Mouse (Mus musculus): ENCODE results near the gene Aldh5a1. TPM values are rescaled to one million over a fixed set of nuclear protein-coding genes. Genes with fewer than 3 reads are reported as not detected.
A peak's percentile ranks its signal among the peaks of the same experiment; 100 is the strongest.

Gene Aldh5a1
- total and polyA plus RNA-seq, 3 experiments = 9.6 to 28.7 (median 26.7) TPM

DNA sequence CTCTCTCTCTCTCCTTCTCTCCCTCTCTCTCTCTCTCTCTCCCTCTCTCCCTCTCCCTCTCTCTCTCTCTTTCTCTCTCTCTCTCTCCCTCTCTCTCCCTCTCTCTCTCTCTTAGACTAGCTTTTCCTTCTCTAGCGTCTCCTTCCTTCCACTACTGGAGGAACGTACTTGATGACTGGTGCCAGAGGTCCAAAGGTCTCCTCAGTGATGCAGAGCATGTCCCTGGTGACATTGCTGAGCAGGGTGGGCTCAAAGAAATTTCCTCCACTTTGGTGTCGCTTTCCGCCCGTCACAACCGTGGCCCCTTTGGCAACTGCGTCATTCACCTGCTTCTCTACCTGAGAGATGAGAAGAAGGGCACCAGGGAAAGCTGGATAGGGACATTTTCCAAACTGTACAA lies 23.9 kb downstream of the Aldh5a1 start:
- intact Hi-C loops (cut with DNase I) = no loop called here
- WGBS = 84% methylated on average over 7 of the region's 7 CpGs
- Histone ChIP-seq H3K4me1 (ENCODE audit: control insufficient read depth, insufficient read depth, low read length) (peaks cover 2% of the 10 kb centered on the region; the same call in 1 of the 2 replicates), H3K27me3 (ENCODE audit: control insufficient read depth, insufficient read depth, low read length) (no peaks in the 10 kb centered on the region), H3K4me3 (no peak overlapping the region), H3K36me3 (ENCODE audit: control insufficient read depth, insufficient read depth, low read length) (peaks cover 3% of the 10 kb centered on the region; the same call in 1 of the 2 replicates), H3K9ac (ENCODE audit: low read depth, low read length) (no peak overlapping the region), H3K79me2 (replicated peaks; ENCODE audit: control insufficient read depth, insufficient read depth, low read length) (no peaks in the 10 kb centered on the region), H3K27ac (no peak overlapping the region)
- TF ChIP-seq POLR2A (IDR thresholded peaks at IDR 0.05; ENCODE audit: insufficient read depth, low read depth, low read length) = no peak
- no peak for TF ChIP-seq EP300 (IDR thresholded peaks at IDR 0.05; ENCODE audit: insufficient read depth, low read depth, low read length)
- no peak for TF ChIP-seq CTCF (IDR thresholded peaks at IDR 0.05)
- DNase-seq = no peak

DNA sequence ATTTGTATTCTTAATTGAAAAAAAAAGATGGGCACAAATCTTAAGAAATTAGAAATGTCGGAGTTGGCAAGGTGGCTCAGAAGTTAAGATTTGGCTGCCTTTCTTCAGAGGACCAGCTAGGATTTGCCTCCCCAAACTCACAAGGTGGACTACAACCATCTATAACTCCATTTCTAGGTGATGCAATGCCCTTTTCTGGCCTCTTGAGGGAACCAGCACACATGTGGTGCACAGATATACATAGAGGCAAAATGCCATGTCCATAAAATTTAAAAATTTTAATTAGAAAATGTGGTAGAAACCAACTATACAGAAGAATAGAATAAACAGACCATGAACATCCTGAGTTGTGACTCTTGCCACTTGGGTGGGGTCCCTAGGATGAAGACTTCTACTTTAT lies 28.3 kb downstream of the Aldh5a1 start:
- no peaks in the 10 kb centered on the region for H3K4me1 ChIP-seq (ENCODE audit: control insufficient read depth, insufficient read depth, low read length)
- no peak overlapping the region for H3K4me3 ChIP-seq
- no peaks in the 10 kb centered on the region for H3K79me2 ChIP-seq (replicated peaks; ENCODE audit: control insufficient read depth, insufficient read depth, low read length)
- H3K36me3 ChIP-seq (ENCODE audit: control insufficient read depth, insufficient read depth, low read length) = no peaks in the 10 kb centered on the region
- H3K27ac ChIP-seq = no peak overlapping the region
- no peak for DNase-seq
- 89% methylated on average over 1 of the region's 1 CpGs for WGBS
- H3K27me3 ChIP-seq (ENCODE audit: control insufficient read depth, insufficient read depth, low read length) = no peaks in the 10 kb centered on the region
- no peak for TF ChIP-seq EP300 (IDR thresholded peaks at IDR 0.05; ENCODE audit: insufficient read depth, low read depth, low read length)
- TF ChIP-seq POLR2A (IDR thresholded peaks at IDR 0.05; ENCODE audit: insufficient read depth, low read depth, low read length) = no peak
- peak; percentile 26 for TF ChIP-seq CTCF (IDR thresholded peaks at IDR 0.05)
- no peak overlapping the region for H3K9ac ChIP-seq (ENCODE audit: low read depth, low read length)
- intact Hi-C loops (cut with DNase I) = no loop called here

DNA sequence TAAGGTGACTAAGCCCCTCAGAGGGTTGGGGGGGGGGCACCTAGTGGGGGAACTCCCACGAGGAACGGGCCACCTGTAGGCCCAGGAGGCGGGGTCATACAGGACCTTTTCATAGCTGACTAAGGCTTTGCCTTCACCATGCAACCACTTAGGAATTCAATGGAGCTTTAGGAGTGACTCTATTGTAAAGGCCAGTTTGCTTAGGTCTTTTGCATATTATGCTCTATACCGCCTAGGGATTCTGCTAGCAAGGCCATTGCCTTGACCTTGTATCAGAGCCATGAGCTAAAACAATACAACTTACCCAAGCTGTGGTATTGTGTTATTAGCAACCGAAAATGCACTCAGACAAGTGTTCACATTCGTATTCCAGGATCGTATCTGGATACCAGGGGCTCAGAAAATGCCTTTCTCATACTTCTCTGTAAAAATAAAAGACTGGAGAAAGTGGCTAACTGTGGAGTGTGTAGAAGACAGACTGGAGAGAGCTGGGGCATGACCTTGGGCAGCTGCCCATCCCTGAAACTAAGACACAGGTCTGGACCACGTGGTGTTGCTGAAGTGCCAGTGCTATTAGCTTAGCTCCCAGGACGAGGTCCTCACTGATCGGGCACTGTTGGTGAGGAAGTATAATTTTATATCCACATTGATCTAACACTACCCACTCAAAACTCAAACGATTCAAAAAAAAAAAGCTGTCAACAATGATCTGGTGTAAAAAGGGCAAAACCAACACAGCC lies 30.5 kb downstream of the Aldh5a1 start:
- Histone ChIP-seq H3K4me1 (ENCODE audit: control insufficient read depth, insufficient read depth, low read length) (no peaks in the 10 kb centered on the region), H3K9ac (ENCODE audit: low read depth, low read length) (no peak overlapping the region), H3K4me3 (no peak overlapping the region), H3K27ac (no peak overlapping the region), H3K27me3 (ENCODE audit: control insufficient read depth, insufficient read depth, low read length) (no peaks in the 10 kb centered on the region), H3K36me3 (ENCODE audit: control insufficient read depth, insufficient read depth, low read length) (no peaks in the 10 kb centered on the region), H3K79me2 (replicated peaks; ENCODE audit: control insufficient read depth, insufficient read depth, low read length) (no peaks in the 10 kb centered on the region)
- DNase-seq = no peak
- 78% methylated on average over 11 of the region's 11 CpGs for WGBS
- intact Hi-C loops (cut with DNase I) = no loop called here
- no peak for TF ChIP-seq CTCF (IDR thresholded peaks at IDR 0.05)
- no peak for TF ChIP-seq EP300 (IDR thresholded peaks at IDR 0.05; ENCODE audit: insufficient read depth, low read depth, low read length)
- TF ChIP-seq POLR2A (IDR thresholded peaks at IDR 0.05; ENCODE audit: insufficient read depth, low read depth, low read length) = no peak

DNA sequence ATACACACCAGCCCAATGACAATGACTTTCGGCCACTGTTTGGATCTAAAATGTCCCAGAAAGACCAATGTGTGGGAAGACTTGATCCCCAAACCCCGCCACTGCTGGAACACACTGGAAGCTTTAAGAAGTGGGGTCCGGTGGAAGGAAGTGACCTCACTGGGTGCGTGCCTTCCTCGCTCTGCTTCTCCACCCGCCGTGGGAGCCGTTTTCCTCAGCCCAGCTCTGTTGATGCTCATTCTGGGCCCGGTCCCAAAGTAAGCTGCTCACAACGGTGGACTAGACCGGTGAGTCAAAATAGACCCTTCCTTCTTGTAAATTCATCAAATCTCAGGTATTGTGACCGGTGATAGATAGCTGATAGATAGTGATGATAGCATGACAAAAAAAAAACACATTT lies 32.0 kb downstream of the Aldh5a1 start:
- no peak overlapping the region for H3K27ac ChIP-seq
- H3K4me1 ChIP-seq (ENCODE audit: control insufficient read depth, insufficient read depth, low read length) = no peaks in the 10 kb centered on the region
- no peak overlapping the region for H3K4me3 ChIP-seq
- DNase-seq = no peak
- WGBS = 67% methylated on average over 12 of the region's 12 CpGs
- no peak overlapping the region for H3K9ac ChIP-seq (ENCODE audit: low read depth, low read length)
- no peaks in the 10 kb centered on the region for H3K27me3 ChIP-seq (ENCODE audit: control insufficient read depth, insufficient read depth, low read length)
- no peaks in the 10 kb centered on the region for H3K36me3 ChIP-seq (ENCODE audit: control insufficient read depth, insufficient read depth, low read length)
- H3K79me2 ChIP-seq (replicated peaks; ENCODE audit: control insufficient read depth, insufficient read depth, low read length) = no peaks in the 10 kb centered on the region
- no peak for TF ChIP-seq CTCF (IDR thresholded peaks at IDR 0.05)
- no peak for TF ChIP-seq POLR2A (IDR thresholded peaks at IDR 0.05; ENCODE audit: insufficient read depth, low read depth, low read length)
- no peak for TF ChIP-seq EP300 (IDR thresholded peaks at IDR 0.05; ENCODE audit: insufficient read depth, low read depth, low read length)
- intact Hi-C loops (cut with DNase I) = no loop called here

DNA sequence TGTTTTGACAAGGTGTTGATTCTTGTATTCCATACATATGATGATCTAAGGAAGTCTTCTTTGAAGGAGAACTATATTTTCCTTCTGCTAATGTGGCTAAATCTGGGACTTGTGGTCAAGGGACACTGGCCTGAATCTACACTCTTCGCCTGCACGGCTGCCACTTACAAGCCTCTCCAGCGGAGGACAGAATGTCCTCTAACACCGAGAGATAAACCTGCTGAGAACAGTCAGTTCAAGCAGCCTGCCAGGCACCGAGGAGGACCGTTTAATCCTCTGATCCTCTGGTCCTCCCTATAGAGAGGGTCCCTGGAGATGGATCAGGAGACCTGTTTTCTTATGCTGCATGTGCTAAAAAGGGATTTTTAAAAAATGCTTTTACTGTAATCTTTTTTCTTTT lies 34.0 kb downstream of the Aldh5a1 start:
- Histone ChIP-seq H3K79me2 (replicated peaks; ENCODE audit: control insufficient read depth, insufficient read depth, low read length) (no peaks in the 10 kb centered on the region), H3K9ac (ENCODE audit: low read depth, low read length) (no peak overlapping the region), H3K4me3 (no peak overlapping the region), H3K27ac (peak overlapping the region; percentile 60), H3K27me3 (ENCODE audit: control insufficient read depth, insufficient read depth, low read length) (no peaks in the 10 kb centered on the region), H3K36me3 (ENCODE audit: control insufficient read depth, insufficient read depth, low read length) (no peaks in the 10 kb centered on the region), H3K4me1 (ENCODE audit: control insufficient read depth, insufficient read depth, low read length) (no peaks in the 10 kb centered on the region)
- DNase-seq = peak; percentile 25 to 57
- no peak for TF ChIP-seq CTCF (IDR thresholded peaks at IDR 0.05)
- peak; percentile 84 for TF ChIP-seq EP300 (IDR thresholded peaks at IDR 0.05; ENCODE audit: insufficient read depth, low read depth, low read length)
- TF ChIP-seq POLR2A (IDR thresholded peaks at IDR 0.05; ENCODE audit: insufficient read depth, low read depth, low read length) = 0 out of 2 replicates have a peak, but pooled peaks have one; percentile 35
- WGBS = 52% methylated on average over 6 of the region's 6 CpGs
- intact Hi-C loops (cut with DNase I) = no loop called here

DNA sequence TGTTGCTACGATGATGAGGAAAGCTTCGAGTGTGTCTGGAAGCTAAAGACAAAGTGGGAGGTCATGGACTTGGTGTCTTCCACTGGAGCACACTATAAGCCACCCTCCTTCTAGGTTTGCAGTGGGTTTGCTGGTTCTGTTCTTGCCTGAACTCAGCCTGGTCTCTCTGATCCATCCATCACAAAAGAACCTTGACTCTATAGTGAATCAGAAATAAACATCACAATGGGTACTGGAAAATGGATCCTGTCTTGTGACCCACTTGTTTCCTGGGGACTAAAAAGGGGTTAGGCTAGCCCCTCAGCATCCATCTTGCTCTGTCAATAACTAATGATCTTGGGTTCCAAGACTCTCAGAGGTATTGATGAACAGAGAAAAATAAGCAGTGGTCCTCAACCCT lies 35.5 kb downstream of the Aldh5a1 start:
- TF ChIP-seq EP300 (IDR thresholded peaks at IDR 0.05; ENCODE audit: insufficient read depth, low read depth, low read length) (no peak), CTCF (IDR thresholded peaks at IDR 0.05) (no peak), POLR2A (IDR thresholded peaks at IDR 0.05; ENCODE audit: insufficient read depth, low read depth, low read length) (no peak)
- DNase-seq = no peak
- WGBS = 87% methylated on average over 2 of the region's 2 CpGs

More for the DNA sequence above, 35.5 kb downstream of the Aldh5a1 start:
- Histone ChIP-seq H3K27ac (no peak overlapping the region), H3K4me3 (no peak overlapping the region), H3K36me3 (ENCODE audit: control insufficient read depth, insufficient read depth, low read length) (no peaks in the 10 kb centered on the region), H3K4me1 (ENCODE audit: control insufficient read depth, insufficient read depth, low read length) (no peaks in the 10 kb centered on the region), H3K27me3 (ENCODE audit: control insufficient read depth, insufficient read depth, low read length) (no peaks in the 10 kb centered on the region), H3K79me2 (replicated peaks; ENCODE audit: control insufficient read depth, insufficient read depth, low read length) (no peaks in the 10 kb centered on the region), H3K9ac (ENCODE audit: low read depth, low read length) (no peak overlapping the region)
- intact Hi-C loops (cut with DNase I) = no loop called here
